Mouse (Mus musculus) kidney, adult 2 months (tissue): ENCODE measurements at regions not wholly inside any gene's neighbourhood (a gene's known extent, or its start where the extent isn't known, plus 50 kb on each side); places are given as distances from the start of the nearest gene placed in this dataset.

Experiments
- DNase-seq: peaks from one replicate; pipeline ENCODE4 v3.0.0; 2021
- H3K27ac ChIP-seq: fragments of 200-500 bp; 2 replicates; pipeline ENCODE4 v1.5.1; 2012; ENCODE audit warnings: low read depth, low read length, control low read depth, inconsistent platforms; ENCODE audit not compliant: insufficient read depth
- H3K27me3 ChIP-seq: fragments of 200-500 bp; replicated peaks from 2 replicates; pipeline ENCODE4 v1.6.1; 2012; ENCODE audit warnings: mild to moderate bottlenecking, moderate library complexity, low read length, inconsistent platforms; ENCODE audit not compliant: control insufficient read depth, insufficient read depth
- H3K36me3 ChIP-seq: fragments of 200-500 bp; 2 replicates; pipeline ENCODE4 v1.6.1; 2012; ENCODE audit warnings: mild to moderate bottlenecking, moderate library complexity, low read length, inconsistent platforms; ENCODE audit not compliant: control insufficient read depth, insufficient read depth
- H3K4me1 ChIP-seq: fragments of 200-500 bp; 2 replicates; pipeline ENCODE4 v1.6.1; 2011; ENCODE audit warnings: low read length; ENCODE audit not compliant: control insufficient read depth, insufficient read depth
- H3K4me3 ChIP-seq: fragments of 200-500 bp; 2 replicates; pipeline ENCODE4 v1.5.1; 2011; ENCODE audit warnings: mild to moderate bottlenecking, low read depth, low read length, control low read depth; ENCODE audit not compliant: insufficient read depth
- CTCF ChIP-seq: fragments of 200-500 bp; conservative IDR thresholded peaks from 2 replicates; pipeline ENCODE4 v1.5.1; 2011; ENCODE audit warnings: low read depth, mild to moderate bottlenecking, control low read depth, low read length, moderate library complexity, mixed read lengths; ENCODE audit not compliant: insufficient read depth, insufficient read length
- POLR2A ChIP-seq: fragments of 200-500 bp; IDR thresholded peaks from one replicate; pipeline ENCODE4 v1.6.1; 2011; ENCODE audit warnings: low read depth, low read length, control low read depth
- WGBS: fragments of 180-500 bp; shearing (Covaris S2); methylation state at CpG from one replicate; pipeline ENCODE4 v1.1.7; 2018; 5-methylcytosine and 5-hydroxymethylcytosine counted together

GRCm38 (mm10) chr2:77340076-77340475, 59.7 kb upstream of the Sestd1 start:
- TF ChIP-seq POLR2A (no peak), CTCF (no peak)
- no peaks in the 10 kb centered on the region for H3K36me3 ChIP-seq
- no peak for DNase-seq
- no peak overlapping the region for H3K4me3 ChIP-seq
- H3K27ac ChIP-seq, result no peak overlapping the region
- H3K4me1 ChIP-seq, result no peaks in the 10 kb centered on the region
- 89% methylated on average over 6 of the region's 6 CpGs for WGBS
- no peaks in the 10 kb centered on the region for H3K27me3 ChIP-seq

- DNase-seq, result no peak
- TF ChIP-seq CTCF, result no peak
- no peak for TF ChIP-seq POLR2A
- Histone ChIP-seq H3K27me3 (no peaks in the 10 kb centered on the region), H3K4me3 (no peak overlapping the region), H3K27ac (no peak overlapping the region), H3K4me1 (no peaks in the 10 kb centered on the region), H3K36me3 (no peaks in the 10 kb centered on the region)
- WGBS, result 76% methylated on average over 3 of the region's 3 CpGs
Measured at GRCm38 (mm10) chr2:77337786-77338406, 57.5 kb upstream of the Sestd1 start.

- DNase-seq, result no peak
- Histone ChIP-seq H3K27ac (no peak overlapping the region), H3K27me3 (no peaks in the 10 kb centered on the region), H3K4me1 (no peaks in the 10 kb centered on the region), H3K4me3 (no peak overlapping the region), H3K36me3 (no peaks in the 10 kb centered on the region)
- TF ChIP-seq CTCF (no peak), POLR2A (no peak)
- 89% methylated on average over 3 of the region's 3 CpGs for WGBS
Measured at GRCm38 (mm10) chr2:77337318-77337717, 56.9 kb upstream of the Sestd1 start.

- no peaks in the 10 kb centered on the region for H3K36me3 ChIP-seq
- no peak for DNase-seq
- WGBS, result 92% methylated on average over 3 of the region's 3 CpGs
Measured at GRCm38 (mm10) chr2:77336810-77337209, 56.4 kb upstream of the Sestd1 start.

GRCm38 (mm10) chr2:77334706-77335105, 54.3 kb upstream of the Sestd1 start:
- no peak overlapping the region for H3K4me3 ChIP-seq
- WGBS, result 81% methylated on average over 9 of the region's 9 CpGs
- no peak for DNase-seq
- no peaks in the 10 kb centered on the region for H3K4me1 ChIP-seq
- TF ChIP-seq POLR2A (no peak), CTCF (no peak)
- H3K36me3 ChIP-seq, result no peaks in the 10 kb centered on the region
- no peaks in the 10 kb centered on the region for H3K27me3 ChIP-seq
- H3K27ac ChIP-seq, result no peak overlapping the region

More at GRCm38 (mm10) chr2:77336810-77337209, 56.4 kb upstream of the Sestd1 start:
- Histone ChIP-seq H3K27ac (no peak overlapping the region), H3K4me1 (no peaks in the 10 kb centered on the region), H3K27me3 (no peaks in the 10 kb centered on the region), H3K4me3 (no peak overlapping the region)
- no peak for TF ChIP-seq CTCF
- TF ChIP-seq POLR2A, result no peak

- Histone ChIP-seq H3K27me3 (no peaks in the 10 kb centered on the region), H3K4me1 (no peaks in the 10 kb centered on the region), H3K36me3 (no peaks in the 10 kb centered on the region), H3K27ac (no peak overlapping the region), H3K4me3 (no peak overlapping the region)
- 79% methylated on average over 8 of the region's 8 CpGs for WGBS
- no peak for DNase-seq
- TF ChIP-seq POLR2A (no peak), CTCF (no peak)
Measured at GRCm38 (mm10) chr2:77333394-77334079, 53.1 kb upstream of the Sestd1 start.
